Mouse (Mus musculus) heart, embryonic 11.5 days (tissue): ENCODE measurements around the gene Capg. TPM values are rescaled to one million over a fixed set of nuclear protein-coding genes. Genes with fewer than 3 reads are reported as not detected.

Source experiments
- ATAC-seq: fragments of 200-750 bp; cut with Nextera tagmentation; replicated peaks from 2 replicates; pipeline ENCODE4 v1.8.0; 2017; ENCODE audit warnings: moderate library complexity; ENCODE audit not compliant: insufficient number of reproducible peaks, low FRiP score, low TSS enrichment
- H3K27ac ChIP-seq: fragments of 300-500 bp; sonication (generic); 2 replicates; pipeline ENCODE4 v1.5.1; 2014; ENCODE audit warnings: mild to moderate bottlenecking, low read depth, low read length
- H3K27me3 ChIP-seq: fragments of 300-500 bp; sonication (generic); 2 replicates; pipeline ENCODE4 v1.6.1; 2014; ENCODE audit warnings: mild to moderate bottlenecking, low read length, mixed read lengths; ENCODE audit not compliant: control insufficient read depth, insufficient read depth
- H3K36me3 ChIP-seq: fragments of 300-500 bp; sonication (generic); 2 replicates; pipeline ENCODE4 v1.6.1; 2014; ENCODE audit warnings: mild to moderate bottlenecking, low read length, moderate library complexity, mixed read lengths; ENCODE audit not compliant: control insufficient read depth, insufficient read depth
- H3K4me1 ChIP-seq: fragments of 300-500 bp; sonication (generic); 2 replicates; pipeline ENCODE4 v1.6.1; 2014; ENCODE audit warnings: low read length; ENCODE audit not compliant: control insufficient read depth, insufficient read depth
- H3K4me2 ChIP-seq: fragments of 300-500 bp; sonication (generic); 2 replicates; pipeline ENCODE4 v1.6.1; 2014; ENCODE audit warnings: mild to moderate bottlenecking, moderate library complexity
- H3K4me3 ChIP-seq: fragments of 300-500 bp; sonication (generic); 2 replicates; pipeline ENCODE4 v1.5.1; 2014; ENCODE audit warnings: low read depth, low read length
- H3K9ac ChIP-seq: fragments of 300-500 bp; sonication (generic); 2 replicates; pipeline ENCODE4 v1.6.1; 2014; ENCODE audit warnings: mild to moderate bottlenecking, low read depth, low read length, moderate library complexity
- H3K9me3 ChIP-seq: fragments of 300-500 bp; sonication (generic); replicated peaks from 2 replicates; pipeline ENCODE4 v1.6.1; 2016; ENCODE audit warnings: low read length; ENCODE audit not compliant: control insufficient read depth
- WGBS: fragments of 180-500 bp; shearing (Covaris S2); extraction: QIAGEN DNeasy Blood & Tissue Kit; methylation state at CpG from one replicate; pipeline ENCODE4 v1.1.7; 2014; ENCODE audit not compliant: insufficient replicate concordance; 5-methylcytosine and 5-hydroxymethylcytosine counted together
- polyA plus RNA-seq: library from polyadenylated mRNA; unstranded; fragments of >200 nt; fragmentation: Nextera tagmentation; extraction: Ambion mirVana; gene quantifications from 2 replicates; pipeline ENCODE4 v1.2.1, GENCODE M21; 2014

Capg gene
- polyA plus RNA-seq, 1 experiment from 2014 or later, result 25.9 TPM

GRCm38 (mm10) chr6:72566044-72566443, 21.9 kb downstream of the Capg start:
- no peak for ATAC-seq
- no peaks in the 10 kb centered on the region for H3K27me3 ChIP-seq
- H3K9ac ChIP-seq, result no peak overlapping the region
- H3K27ac ChIP-seq, result no peak overlapping the region
- 9% methylated on average over 4 of the region's 4 CpGs for WGBS
- H3K36me3 ChIP-seq, result no peaks in the 10 kb centered on the region; the same call in 1 of the 2 replicates
- H3K4me3 ChIP-seq, result no peak overlapping the region
- peaks cover 13% of the 10 kb centered on the region for H3K4me1 ChIP-seq
- no peak overlapping the region for H3K4me2 ChIP-seq
- no peaks in the 10 kb centered on the region for H3K9me3 ChIP-seq

- H3K27ac ChIP-seq, result no peak overlapping the region
- peaks cover 12% of the 10 kb centered on the region for H3K4me1 ChIP-seq
- ATAC-seq, result no peak
- H3K27me3 ChIP-seq, result no peaks in the 10 kb centered on the region
- H3K9ac ChIP-seq, result no peak overlapping the region
- H3K4me3 ChIP-seq, result no peak overlapping the region
- H3K9me3 ChIP-seq, result no peaks in the 10 kb centered on the region
- no peak overlapping the region for H3K4me2 ChIP-seq
- 77% methylated on average over 5 of the region's 5 CpGs for WGBS
- H3K36me3 ChIP-seq, result no peaks in the 10 kb centered on the region
Measured at GRCm38 (mm10) chr6:72567508-72567907, 23.3 kb downstream of the Capg start.

GRCm38 (mm10) chr6:72568736-72569135, 24.5 kb downstream of the Capg start:
- Histone ChIP-seq H3K4me3 (no peak overlapping the region), H3K4me1 (peaks cover 6% of the 10 kb centered on the region; the same call in 1 of the 2 replicates), H3K4me2 (no peak overlapping the region), H3K27me3 (no peaks in the 10 kb centered on the region), H3K9me3 (no peaks in the 10 kb centered on the region), H3K36me3 (0 out of 2 replicates have a peak, but pooled peaks cover 3% of the 10 kb centered on the region), H3K27ac (no peak overlapping the region), H3K9ac (no peak overlapping the region)
- WGBS, result 83% methylated on average over 10 of the region's 10 CpGs
- ATAC-seq, result no peak

- Histone ChIP-seq H3K9me3 (no peaks in the 10 kb centered on the region), H3K4me2 (no peak overlapping the region), H3K36me3 (0 out of 2 replicates have a peak, but pooled peaks cover 3% of the 10 kb centered on the region), H3K4me1 (0 out of 2 replicates have a peak, but pooled peaks cover 2% of the 10 kb centered on the region), H3K4me3 (no peak overlapping the region), H3K9ac (no peak overlapping the region), H3K27me3 (no peaks in the 10 kb centered on the region), H3K27ac (no peak overlapping the region)
- 87% methylated on average over 10 of the region's 10 CpGs for WGBS
- no peak for ATAC-seq
Measured at GRCm38 (mm10) chr6:72570644-72571397, 26.6 kb downstream of the Capg start.

- Histone ChIP-seq H3K27me3 (no peaks in the 10 kb centered on the region), H3K4me1 (no peaks in the 10 kb centered on the region), H3K27ac (no peak overlapping the region), H3K9me3 (no peaks in the 10 kb centered on the region), H3K4me3 (no peak overlapping the region), H3K36me3 (0 out of 2 replicates have a peak, but pooled peaks cover 3% of the 10 kb centered on the region), H3K4me2 (no peak overlapping the region), H3K9ac (no peak overlapping the region)
- WGBS, result 34% methylated on average over 3 of the region's 3 CpGs
- ATAC-seq, result no peak
Measured at GRCm38 (mm10) chr6:72571826-72572225, 27.6 kb downstream of the Capg start.

- ATAC-seq, result no peak
- Histone ChIP-seq H3K27ac (no peak overlapping the region), H3K4me3 (no peak overlapping the region), H3K27me3 (no peaks in the 10 kb centered on the region), H3K9me3 (no peaks in the 10 kb centered on the region), H3K4me2 (no peak overlapping the region), H3K36me3 (0 out of 2 replicates have a peak, but pooled peaks cover 3% of the 10 kb centered on the region), H3K4me1 (no peaks in the 10 kb centered on the region), H3K9ac (no peak overlapping the region)
- 93% methylated on average over 3 of the region's 3 CpGs for WGBS
Measured at GRCm38 (mm10) chr6:72576041-72576440, 31.9 kb downstream of the Capg start.

GRCm38 (mm10) chr6:72581625-72582382, 37.6 kb downstream of the Capg start:
- 73% methylated on average over 11 of the region's 11 CpGs for WGBS
- Histone ChIP-seq H3K9me3 (no peaks in the 10 kb centered on the region), H3K27me3 (no peaks in the 10 kb centered on the region), H3K4me3 (no peak overlapping the region), H3K27ac (no peak overlapping the region), H3K4me1 (no peaks in the 10 kb centered on the region), H3K4me2 (no peak overlapping the region), H3K36me3 (no peaks in the 10 kb centered on the region), H3K9ac (no peak overlapping the region)
- ATAC-seq, result no peak

GRCm38 (mm10) chr6:72583211-72583839, 39.1 kb downstream of the Capg start:
- WGBS, result 81% methylated on average over 4 of the region's 4 CpGs
- Histone ChIP-seq H3K4me1 (no peaks in the 10 kb centered on the region), H3K4me3 (no peak overlapping the region), H3K27ac (no peak overlapping the region), H3K27me3 (no peaks in the 10 kb centered on the region), H3K4me2 (no peak overlapping the region), H3K9ac (no peak overlapping the region), H3K36me3 (no peaks in the 10 kb centered on the region), H3K9me3 (no peaks in the 10 kb centered on the region)
- ATAC-seq, result no peak
